Mouse (Mus musculus) thymus, adult 2 months (tissue): ENCODE data around the gene Ppm1m. TPM values are rescaled to one million over a fixed set of nuclear protein-coding genes. Genes with fewer than 3 reads are reported as not detected.
A peak's percentile ranks its signal among the peaks of the same experiment; 100 is the strongest.

ENCODE experiments used
- DNase-seq: peaks from one replicate; pipeline ENCODE4 v3.0.0; 2021
- H3K27ac ChIP-seq: fragments of 200-500 bp; 2 replicates; pipeline ENCODE4 v1.5.1; 2012; ENCODE audit warnings: low read length, control low read depth; ENCODE audit not compliant: control insufficient read depth, insufficient read depth
- H3K27me3 ChIP-seq: fragments of 200-500 bp; 2 replicates; pipeline ENCODE4 v1.6.1; 2012; ENCODE audit warnings: mild to moderate bottlenecking, low read length, moderate library complexity, mixed read lengths; ENCODE audit not compliant: control insufficient read depth, insufficient read depth
- H3K36me3 ChIP-seq: fragments of 200-500 bp; 2 replicates; pipeline ENCODE4 v1.6.1; 2012; ENCODE audit warnings: mild to moderate bottlenecking, low read length, moderate library complexity; ENCODE audit not compliant: control insufficient read depth, insufficient read depth
- H3K4me1 ChIP-seq: fragments of 200-500 bp; replicated peaks from 2 replicates; pipeline ENCODE4 v1.6.1; 2012; ENCODE audit warnings: low read length; ENCODE audit not compliant: control insufficient read depth, insufficient read depth
- H3K4me3 ChIP-seq: fragments of 200-500 bp; 2 replicates; pipeline ENCODE4 v1.5.1; 2012; ENCODE audit warnings: mild to moderate bottlenecking, low read length, control low read depth, moderate library complexity; ENCODE audit not compliant: control insufficient read depth, insufficient read depth
- CTCF ChIP-seq: fragments of 200-500 bp; IDR thresholded peaks from 2 replicates; pipeline ENCODE4 v1.5.1; 2012; ENCODE audit warnings: mild to moderate bottlenecking, control low read depth, low read length, moderate library complexity, borderline replicate concordance; ENCODE audit not compliant: control insufficient read depth, poor library complexity, insufficient read depth; ENCODE audit errors: extremely low read depth
- POLR2A ChIP-seq: fragments of 200-500 bp; IDR thresholded peaks from 2 replicates; pipeline ENCODE4 v1.6.1; 2012; ENCODE audit warnings: mild to moderate bottlenecking, low read length, control low read depth, moderate library complexity; ENCODE audit not compliant: control insufficient read depth, poor library complexity, insufficient read depth; ENCODE audit errors: extremely low read depth
- WGBS: fragments of 180-500 bp; shearing (Covaris S2); methylation state at CpG from one replicate; pipeline ENCODE4 v1.1.7; 2018; 5-methylcytosine and 5-hydroxymethylcytosine counted together
- polyA plus RNA-seq: library from polyadenylated mRNA; depleted of rRNA; stranded (reverse); fragments of >200 nt; gene quantifications from 2 replicates; pipeline ENCODE4 v1.2.3, GENCODE M21; 2012

Gene Ppm1m
- polyA plus RNA-seq, 1 experiment: 58.6 TPM

DNA sequence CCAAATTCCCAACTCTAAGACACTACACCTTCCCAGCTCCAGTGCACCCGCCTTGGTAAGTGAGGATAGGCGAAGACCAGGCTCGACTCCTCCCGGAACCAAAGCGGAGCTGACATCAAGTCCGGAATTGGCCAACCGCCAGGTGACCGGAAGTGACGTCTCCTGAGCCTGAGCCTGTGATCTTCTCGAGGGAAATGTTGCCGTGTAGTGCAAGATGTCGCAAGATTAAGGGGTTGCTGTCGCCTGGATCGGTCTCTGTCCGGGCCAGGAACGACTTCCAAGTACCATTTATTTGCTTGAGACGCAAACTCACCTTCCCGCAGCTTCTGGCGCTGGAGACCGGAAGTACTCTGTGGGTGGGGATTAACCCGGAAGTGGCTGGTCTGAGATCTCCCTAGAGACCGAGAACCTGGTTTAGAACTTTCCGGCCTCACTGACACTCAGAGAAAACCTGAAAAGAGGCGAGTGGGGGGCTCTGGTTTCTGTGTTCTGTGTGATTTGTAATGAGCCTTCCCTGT lies 39.7 kb downstream of the Ppm1m start:
- H3K27me3 ChIP-seq: no peaks in the 10 kb centered on the region
- H3K27ac ChIP-seq: peak overlapping the region; percentile 90
- WGBS: 4% methylated on average over 24 of the region's 24 CpGs
- no peaks in the 10 kb centered on the region for H3K36me3 ChIP-seq
- no peaks in the 10 kb centered on the region for H3K4me1 ChIP-seq
- TF ChIP-seq CTCF: peak; percentile 61; the same call in 1 of the 2 replicates
- 0 out of 2 replicates have a peak, but pooled peaks have one; percentile 35 for TF ChIP-seq POLR2A
- peak; percentile 73 for DNase-seq
- peak overlapping the region; percentile 98 for H3K4me3 ChIP-seq

DNA sequence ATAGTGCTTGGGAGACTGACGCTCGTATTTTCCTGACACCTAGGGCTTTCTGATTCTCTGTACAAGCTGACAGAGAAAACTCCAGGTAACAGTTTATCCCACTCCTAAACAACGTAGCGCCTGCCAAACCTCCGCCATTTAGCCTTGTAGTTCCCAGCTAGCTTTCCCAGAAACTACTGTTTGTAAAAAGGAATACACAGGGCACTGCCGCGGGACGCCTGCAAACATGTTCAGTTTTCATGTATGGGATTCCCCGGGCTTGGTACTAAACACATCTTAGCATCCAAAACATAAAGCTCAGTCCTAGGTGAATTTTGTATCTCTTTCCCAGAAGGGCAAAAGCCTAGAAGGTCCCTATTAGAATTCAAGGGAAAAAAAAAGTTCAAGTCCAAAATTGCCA lies 40.3 kb downstream of the Ppm1m start:
- H3K4me3 ChIP-seq: no peak overlapping the region
- H3K27ac ChIP-seq: no peak overlapping the region
- no peaks in the 10 kb centered on the region for H3K4me1 ChIP-seq
- no peaks in the 10 kb centered on the region for H3K27me3 ChIP-seq
- TF ChIP-seq POLR2A (no peak), CTCF (no peak)
- H3K36me3 ChIP-seq: no peaks in the 10 kb centered on the region
- 91% methylated on average over 9 of the region's 9 CpGs for WGBS
- DNase-seq: no peak

DNA sequence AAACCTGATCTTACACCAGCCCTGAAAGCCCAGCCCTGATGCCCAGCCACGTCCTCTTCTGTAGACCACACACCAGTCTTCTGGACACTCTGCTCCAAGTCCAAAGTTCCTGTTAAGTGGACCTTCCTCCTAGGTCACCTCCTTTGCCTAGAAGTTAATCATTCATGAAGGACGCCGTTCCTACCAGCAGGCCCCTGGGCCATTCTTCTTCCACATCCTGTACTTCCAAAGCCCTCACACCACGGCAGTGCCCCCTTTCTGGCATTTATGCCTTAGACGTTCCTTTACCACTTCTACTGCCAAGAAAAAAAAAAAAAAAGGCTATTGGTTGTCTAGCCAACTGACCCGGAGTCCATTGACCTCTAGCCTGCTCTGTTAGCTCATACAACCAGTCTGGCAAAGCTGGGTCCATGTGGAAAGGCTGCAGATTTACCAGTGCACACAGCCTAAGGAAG lies 41.5 kb downstream of the Ppm1m start, which contains the start of gene Glyctk:
TSS of gene Glyctk (minus strand) at position 102 of the 455 bp plus-strand sequence.
- no peaks in the 10 kb centered on the region for H3K36me3 ChIP-seq
- TF ChIP-seq POLR2A (no peak), CTCF (no peak)
- H3K4me1 ChIP-seq: no peaks in the 10 kb centered on the region
- H3K27me3 ChIP-seq: no peaks in the 10 kb centered on the region
- H3K27ac ChIP-seq: no peak within 1 kb of the TSS
- no peak for DNase-seq
- WGBS: 91% methylated on average over 6 of the region's 6 CpGs
- H3K4me3 ChIP-seq: no peak within 1 kb of the TSS

DNA sequence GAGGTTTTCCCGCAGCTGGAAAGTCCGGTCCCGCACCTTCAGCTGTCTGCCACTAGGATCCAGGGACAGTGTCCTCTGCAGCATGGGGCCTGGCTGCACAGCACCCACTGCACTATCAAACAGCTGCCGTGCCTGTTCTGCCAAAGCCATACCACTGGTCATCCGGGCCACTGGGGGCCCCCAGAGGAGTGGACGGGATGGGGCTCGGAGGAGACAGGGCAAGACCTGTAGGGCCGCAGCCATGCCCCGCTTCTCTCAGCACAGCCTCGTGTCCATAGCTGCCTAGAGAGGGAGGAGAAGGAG lies 42.0 kb downstream of the Ppm1m start:
- H3K4me1 ChIP-seq: no peaks in the 10 kb centered on the region
- TF ChIP-seq POLR2A (no peak), CTCF (no peak)
- H3K36me3 ChIP-seq: no peaks in the 10 kb centered on the region
- H3K27ac ChIP-seq: no peak overlapping the region
- H3K4me3 ChIP-seq: no peak overlapping the region
- WGBS: 95% methylated on average over 10 of the region's 10 CpGs
- no peak for DNase-seq
- no peaks in the 10 kb centered on the region for H3K27me3 ChIP-seq

DNA sequence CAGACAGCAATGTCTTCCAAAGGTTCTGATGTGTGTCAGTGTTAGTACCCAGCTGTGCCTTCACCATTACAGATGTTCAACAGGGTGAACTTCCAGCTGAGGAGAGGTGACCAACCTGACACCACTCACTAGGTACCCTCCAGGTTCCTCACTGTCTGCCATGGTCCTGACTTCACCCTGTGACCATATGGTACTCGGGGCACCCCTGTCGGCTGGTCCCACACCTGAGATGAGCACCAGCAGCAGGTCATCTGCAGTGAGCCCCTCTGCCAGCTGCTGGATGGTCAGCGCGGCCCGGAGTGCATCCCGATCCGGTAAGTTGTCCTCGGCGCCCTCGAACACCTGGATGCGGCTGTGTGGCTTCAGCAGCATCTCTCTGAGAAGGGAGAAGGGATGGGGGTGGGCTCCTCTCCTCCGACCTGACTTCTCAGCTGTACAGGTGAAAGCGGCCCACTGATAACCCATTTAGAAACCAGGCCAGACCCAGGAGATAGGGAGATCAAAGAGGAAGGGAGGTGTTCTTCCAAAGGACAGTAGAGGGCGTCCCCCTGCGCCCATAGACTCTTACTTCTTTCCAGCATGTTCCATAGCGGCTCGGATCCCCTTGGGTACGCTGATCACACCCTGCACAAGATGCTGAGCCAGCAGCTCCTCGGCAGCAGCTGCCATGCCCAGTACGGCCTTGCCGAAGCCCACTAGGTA lies 42.5 kb downstream of the Ppm1m start:
- Histone ChIP-seq H3K4me1 (no peaks in the 10 kb centered on the region), H3K27ac (no peak overlapping the region), H3K27me3 (no peaks in the 10 kb centered on the region), H3K36me3 (no peaks in the 10 kb centered on the region), H3K4me3 (no peak overlapping the region)
- DNase-seq: no peak
- no peak for TF ChIP-seq POLR2A
- no peak for TF ChIP-seq CTCF
- WGBS: 98% methylated on average over 21 of the region's 21 CpGs

DNA sequence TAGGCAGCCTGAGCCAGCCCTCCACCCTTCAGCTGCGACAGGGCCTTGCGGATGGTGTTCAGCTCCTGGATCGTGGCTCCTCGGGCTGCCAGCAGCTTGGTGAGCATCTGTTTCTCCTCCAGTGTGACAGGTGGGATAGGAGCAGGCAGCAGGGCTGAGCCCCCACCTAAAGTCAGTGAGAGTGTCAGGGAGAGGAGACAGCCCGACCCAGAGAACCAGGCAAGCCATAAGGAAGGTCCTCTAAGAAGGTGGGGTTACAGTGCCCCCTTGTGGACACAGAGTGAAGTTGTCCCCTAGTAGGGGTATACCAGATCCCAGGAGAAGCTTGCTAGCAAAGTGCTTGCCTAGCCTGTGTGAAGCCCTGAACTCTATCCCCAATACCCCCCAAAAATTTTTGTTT lies 43.1 kb downstream of the Ppm1m start:
- H3K27me3 ChIP-seq: no peaks in the 10 kb centered on the region
- no peaks in the 10 kb centered on the region for H3K4me1 ChIP-seq
- WGBS: 90% methylated on average over 5 of the region's 5 CpGs
- no peak overlapping the region for H3K27ac ChIP-seq
- H3K36me3 ChIP-seq: no peaks in the 10 kb centered on the region
- H3K4me3 ChIP-seq: no peak overlapping the region
- DNase-seq: peak; percentile 50
- TF ChIP-seq CTCF (peak; percentile 67; the same call in 1 of the 2 replicates), POLR2A (no peak)
